Mouse (Mus musculus) left cerebral cortex, postnatal 14 days (tissue): Measurements from ENCODE around the gene Tectb. TPM values are rescaled to one million over a fixed set of nuclear protein-coding genes. Genes with fewer than 3 reads are reported as not detected.
"Not testable (repeated sequence)": the region's sequence is repeated elsewhere in the genome, so short reads cannot be mapped to it uniquely, and the experiment has no call there.

Source experiments
- DNase-seq, 2 experiments: peaks; one replicate each; pipeline ENCODE4 v3.0.0; 2021 to 2022; ENCODE audit warnings: low spot score in 2 of 2, mixed read lengths in 1 of 2
- intact Hi-C: fragments of 180-260 bp; cut with DNase I; formaldehyde crosslinking; loops from one replicate; pipeline ENCODE4 v1.15.1; 2025
- total RNA-seq, 2 experiments: library from RNA; stranded (reverse); gene quantifications; 2 replicates each; pipeline ENCODE4 v1.2.3; 2021

The Tectb gene
- total RNA-seq, 2 experiments from 2014 or later: 0.15 TPM; not detected in 1

DNA sequence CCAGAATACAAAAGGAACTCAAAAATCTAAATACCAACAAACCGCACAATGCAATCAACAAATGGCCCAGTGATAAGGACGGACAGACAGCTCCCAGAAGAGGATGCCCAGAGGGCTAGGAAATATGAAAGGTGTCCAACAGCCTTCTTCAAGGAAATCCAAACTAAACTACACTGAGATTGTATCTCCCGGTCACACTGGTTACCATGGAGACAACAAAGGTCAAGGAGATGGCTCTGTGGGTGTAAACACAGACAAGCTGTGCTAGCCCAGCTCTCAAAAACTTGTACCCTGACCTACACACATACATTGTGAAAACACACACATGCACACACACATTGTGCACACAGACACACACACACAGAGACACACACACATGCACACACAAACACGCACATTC, 18.3 kb upstream of the Tectb start:
- no peak for DNase-seq
- intact Hi-C loops: no loop called here

DNA sequence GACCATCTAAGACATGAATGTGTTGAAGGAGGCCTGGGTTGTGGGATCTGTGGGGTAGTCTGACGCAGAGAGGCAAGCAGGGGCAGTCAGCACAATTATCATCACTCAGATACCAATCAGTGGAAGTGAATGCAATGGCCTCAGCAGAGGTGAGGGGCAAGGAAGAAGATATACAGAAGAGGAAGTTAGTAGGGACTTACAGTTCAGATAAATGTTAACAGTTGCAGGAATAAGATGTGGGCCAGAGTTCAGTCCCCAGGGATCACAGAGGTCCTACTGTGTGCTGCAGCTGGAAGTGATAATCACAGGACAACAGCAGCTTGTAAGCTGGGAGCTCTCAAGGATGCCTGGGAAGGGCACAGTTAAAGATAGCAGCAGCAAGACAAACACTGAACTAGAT, 16.4 kb upstream of the Tectb start:
- intact Hi-C loops: no loop called here
- DNase-seq: no peak

DNA sequence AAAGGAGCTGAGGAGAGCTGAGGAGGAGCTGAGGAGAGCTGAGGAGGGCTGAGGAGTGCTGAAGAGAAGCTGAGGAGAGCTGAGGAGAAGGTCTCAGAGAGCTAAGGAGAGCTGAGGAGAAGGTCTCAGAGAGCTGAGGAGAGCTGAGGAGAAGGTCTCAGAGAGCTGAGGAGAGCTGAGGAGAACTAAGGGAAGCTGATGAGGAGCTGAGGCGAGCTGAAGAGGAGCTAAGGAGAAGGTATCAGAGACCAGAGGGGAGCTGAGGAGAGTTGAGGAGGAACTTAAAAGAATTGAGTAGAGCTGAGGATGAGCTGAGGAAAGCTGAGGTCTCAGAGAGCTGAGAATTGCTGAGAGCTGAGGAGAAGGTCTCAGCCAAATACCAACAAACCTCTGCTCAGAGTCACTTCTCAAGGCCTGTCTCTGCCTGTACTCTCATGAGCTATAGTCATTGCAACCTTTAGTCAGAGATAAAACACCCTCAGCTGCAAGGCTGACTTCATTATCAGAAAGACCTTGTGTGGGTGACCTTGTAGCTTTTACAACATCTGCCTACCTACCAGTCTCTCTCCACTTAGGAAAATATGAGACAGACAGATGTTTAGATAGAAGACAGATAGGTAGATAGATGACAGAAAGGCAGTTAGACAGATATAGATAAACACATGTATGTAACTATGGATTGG, 15.2 kb upstream of the Tectb start:
- no peak for DNase-seq
- intact Hi-C loops: no loop called here

DNA sequence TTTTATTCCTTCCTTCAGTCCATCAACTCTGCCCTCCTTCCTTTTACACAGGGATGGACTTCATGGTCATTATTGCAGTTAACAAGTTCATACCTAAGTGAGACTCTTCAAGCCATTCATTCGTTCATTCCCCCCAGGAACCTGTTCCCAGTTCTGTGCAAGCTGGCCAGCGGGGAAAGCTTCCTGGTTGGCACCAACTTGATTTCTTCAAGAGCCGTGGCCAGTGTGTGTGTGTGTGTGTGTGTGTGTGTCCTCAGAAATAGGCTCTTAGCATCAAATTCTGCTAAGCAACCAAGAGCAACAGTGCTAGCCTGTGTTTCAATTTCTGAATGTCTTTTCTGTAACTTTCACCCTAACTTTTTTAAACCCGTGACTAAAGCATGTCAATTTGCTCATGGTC, 14.6 kb upstream of the Tectb start:
- no peak for DNase-seq
- intact Hi-C loops: no loop called here

DNA sequence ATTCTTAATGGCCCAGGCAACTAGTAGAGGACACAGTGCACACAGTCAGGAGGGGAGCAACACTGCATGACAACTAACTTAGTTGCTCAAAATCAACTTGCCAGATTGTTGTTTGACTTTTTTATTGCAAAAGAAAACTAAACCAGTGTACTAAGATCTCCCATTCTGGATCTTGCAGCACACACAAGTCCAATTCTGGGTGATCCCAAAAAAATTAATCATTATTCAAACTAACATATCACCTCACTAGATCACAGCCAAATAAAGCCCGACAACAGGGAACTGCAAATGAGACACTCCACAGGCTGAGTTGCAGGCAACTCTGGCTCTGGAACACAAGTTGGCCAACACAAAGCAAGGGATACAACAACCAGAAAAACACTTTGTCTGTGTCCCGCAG, 13.8 kb upstream of the Tectb start:
- intact Hi-C loops: no loop called here

DNA sequence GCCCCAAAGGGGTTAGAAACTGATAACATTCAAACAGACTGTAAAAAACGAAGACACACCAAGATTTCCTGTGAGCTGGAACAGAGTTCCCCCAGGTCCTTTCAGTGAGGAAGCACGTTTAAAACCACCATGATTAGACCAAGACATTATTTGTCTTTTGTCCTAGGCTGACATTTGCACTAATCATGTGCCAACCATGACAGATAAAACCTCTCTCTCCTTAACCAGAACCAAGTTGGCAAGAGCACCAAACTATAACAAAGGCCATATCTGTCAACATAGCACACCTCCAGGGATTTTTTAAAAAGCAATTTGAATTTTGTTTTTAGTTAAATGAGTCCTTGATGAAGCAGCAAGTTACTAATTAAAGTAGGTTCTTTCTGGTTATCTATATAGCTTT, 12.8 kb upstream of the Tectb start:
- no peak for DNase-seq
- intact Hi-C loops: no loop called here

More for the DNA sequence above, 13.8 kb upstream of the Tectb start:
- DNase-seq: no peak

DNA sequence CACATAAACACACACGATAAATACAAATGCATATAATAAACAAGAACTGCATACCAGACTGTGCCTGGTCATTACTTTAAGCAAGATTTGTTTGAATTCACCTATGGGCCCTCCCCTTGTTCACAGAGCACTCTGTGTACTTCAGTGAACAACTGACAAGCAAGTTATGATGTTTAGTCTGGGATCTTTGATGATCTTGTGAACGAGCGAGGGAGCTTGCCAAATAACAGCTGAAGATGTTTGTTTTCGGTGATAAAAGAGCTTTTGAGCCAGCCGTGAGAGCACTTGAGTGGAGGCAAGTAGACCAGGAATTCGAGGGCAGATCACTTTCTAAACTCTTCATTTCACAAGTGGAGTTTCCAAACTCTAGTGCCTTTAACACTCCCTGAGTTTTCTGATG, 12.2 kb upstream of the Tectb start:
- intact Hi-C loops: no loop called here
- DNase-seq: no peak

DNA sequence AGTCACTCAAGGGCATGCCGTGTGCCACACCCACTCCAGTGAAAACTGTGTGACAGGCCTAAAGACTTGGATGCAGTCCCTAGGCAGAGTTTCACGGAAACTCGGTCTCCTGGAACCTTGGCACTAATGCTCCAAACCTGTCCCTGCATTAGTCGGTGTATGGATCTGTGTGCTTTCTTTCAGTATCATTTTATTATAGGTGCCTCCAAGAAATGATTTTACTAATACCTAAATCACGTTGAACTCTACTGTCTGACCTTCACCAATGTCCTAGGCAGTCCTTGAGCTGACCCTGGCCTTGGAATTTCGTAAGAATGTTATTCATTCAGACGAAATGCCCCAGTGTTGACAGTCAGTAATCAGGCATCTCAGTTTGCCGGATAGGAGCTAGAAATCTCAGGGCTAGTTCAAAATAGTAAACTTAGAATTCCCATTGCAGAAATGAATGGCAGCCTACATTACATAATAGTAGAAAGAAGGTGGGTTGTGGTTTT, 11.2 kb upstream of the Tectb start:
- DNase-seq, intact Hi-C loops: not testable (repeated sequence)

DNA sequence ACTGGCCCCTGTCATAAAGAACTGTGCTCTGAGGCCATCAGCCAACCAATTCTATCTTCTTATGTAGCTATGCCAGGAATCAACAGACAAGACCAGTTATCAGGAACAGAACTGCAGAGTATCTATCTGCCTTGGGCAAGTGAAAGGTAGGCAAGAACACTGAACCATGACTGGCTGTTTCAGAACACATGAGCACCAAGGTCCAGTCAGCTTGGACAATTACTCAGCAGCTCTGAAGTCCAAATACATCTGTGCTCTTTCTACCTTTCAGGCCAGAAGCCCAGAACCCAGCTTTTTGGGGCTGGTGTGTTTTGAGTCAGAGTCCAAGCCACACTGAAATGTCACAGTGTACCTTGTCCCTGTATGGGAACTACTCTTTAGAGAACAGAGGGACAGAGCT, 10.1 kb upstream of the Tectb start:
- no peak for DNase-seq
- intact Hi-C loops: no loop called here

DNA sequence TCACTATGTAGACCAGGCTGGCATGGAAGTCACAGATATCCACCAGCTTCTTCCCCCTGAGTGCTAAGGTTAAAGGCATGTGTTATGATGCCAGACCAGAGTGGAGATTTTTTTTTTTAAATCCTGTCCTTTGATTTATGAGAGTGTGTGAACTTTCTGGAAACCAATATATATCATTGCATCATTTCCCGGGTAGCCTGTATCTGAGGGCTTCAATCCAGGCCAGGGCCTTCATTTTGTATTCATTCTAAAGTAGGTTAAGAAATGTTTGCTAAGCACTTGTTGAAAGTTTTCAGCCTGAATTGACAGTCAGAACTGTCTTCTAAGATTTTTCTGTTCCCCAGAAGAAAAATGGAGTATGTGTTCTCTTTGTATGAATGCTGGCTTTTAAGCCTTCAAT, 8.9 kb upstream of the Tectb start:
- intact Hi-C loops: no loop called here
- DNase-seq: no peak

DNA sequence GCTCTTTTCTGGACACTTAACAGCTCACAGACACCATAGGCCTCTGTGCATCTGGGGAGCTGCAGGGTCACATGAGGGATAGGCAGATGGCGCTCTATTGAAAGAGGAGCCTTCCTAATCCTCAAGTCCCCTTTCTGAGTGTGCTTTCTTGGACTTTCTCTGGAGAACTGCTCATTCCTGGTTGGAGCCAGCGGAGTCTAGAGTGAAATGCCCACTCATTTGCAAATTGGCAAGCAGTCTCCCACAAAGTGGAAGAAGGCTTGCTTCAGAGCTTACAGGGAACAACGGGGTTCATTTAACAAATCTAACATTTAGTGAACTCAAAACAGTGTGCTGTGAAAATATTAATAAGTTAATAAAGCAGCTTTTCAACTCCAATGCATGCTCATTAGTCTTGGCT, 3.4 kb upstream of the Tectb start:
- intact Hi-C loops: no loop called here
- peak; percentile 20 to 53 for DNase-seq

DNA sequence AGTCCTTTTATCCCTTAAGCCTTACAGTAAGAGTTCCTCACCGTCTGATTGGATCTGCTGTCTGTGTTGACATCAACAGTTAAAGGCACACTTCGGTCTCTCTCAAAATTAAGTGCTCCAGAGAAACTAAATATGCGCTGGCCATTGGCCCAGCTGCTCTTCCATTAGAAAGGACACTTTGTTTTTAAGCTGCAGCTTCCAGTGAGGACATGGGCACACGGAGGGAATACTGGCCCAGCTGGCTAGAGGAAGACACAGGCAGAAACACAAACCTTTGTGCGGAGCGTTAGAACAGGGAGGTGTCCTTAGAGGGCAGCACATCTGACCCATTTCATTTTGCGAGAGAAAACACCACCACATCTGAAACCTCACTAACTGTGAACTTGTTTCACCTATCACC, 3.9 kb downstream of the Tectb start:
- peak in 1 of 2 experiments; percentile 57 for DNase-seq
- intact Hi-C loops: loop anchor here (5.0 kb wide), 1 partner anchor 62 kb away; no protein-coding TSS in a partner anchor

DNA sequence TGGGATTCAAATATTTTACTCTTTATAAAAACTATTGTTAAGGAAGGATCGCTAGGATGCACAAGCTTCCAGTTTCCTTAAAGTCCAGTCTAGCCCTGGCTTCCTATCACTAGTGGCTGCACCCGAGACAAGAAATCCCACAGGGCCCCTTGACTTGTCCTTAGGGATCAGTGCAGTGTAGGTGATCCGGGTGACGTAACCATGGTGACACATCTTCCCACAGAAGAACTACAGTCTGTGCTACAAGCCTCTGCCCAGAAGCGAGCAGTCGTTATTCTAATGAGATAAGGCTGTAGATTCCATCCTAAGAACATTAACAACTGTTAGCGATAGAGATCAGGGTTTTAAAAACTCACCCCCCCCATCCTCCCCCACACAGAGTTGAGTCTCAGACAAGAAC, 4.5 kb downstream of the Tectb start:
- intact Hi-C loops: no loop called here
- no peak for DNase-seq

DNA sequence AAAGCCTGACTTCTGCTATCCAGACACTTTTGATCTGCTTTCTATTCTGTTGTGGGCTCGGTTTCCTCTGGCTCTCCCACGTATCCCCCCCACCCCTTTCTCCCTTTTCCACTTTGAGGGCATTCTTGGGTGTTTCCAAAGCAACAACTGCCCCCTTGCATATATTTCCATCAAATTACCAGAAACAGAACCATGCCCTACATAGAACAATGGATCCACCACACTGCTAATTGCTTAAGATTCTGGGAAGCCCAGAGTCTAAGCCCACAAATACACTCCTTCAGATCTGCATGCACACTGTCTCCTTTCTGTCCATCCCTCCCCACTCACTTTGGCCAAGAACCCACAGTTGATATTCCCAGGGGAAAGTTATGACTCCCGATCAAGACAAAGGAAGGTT, 5.1 kb downstream of the Tectb start:
- peak in 1 of 2 experiments; percentile 44 for DNase-seq
- intact Hi-C loops: no loop called here

DNA sequence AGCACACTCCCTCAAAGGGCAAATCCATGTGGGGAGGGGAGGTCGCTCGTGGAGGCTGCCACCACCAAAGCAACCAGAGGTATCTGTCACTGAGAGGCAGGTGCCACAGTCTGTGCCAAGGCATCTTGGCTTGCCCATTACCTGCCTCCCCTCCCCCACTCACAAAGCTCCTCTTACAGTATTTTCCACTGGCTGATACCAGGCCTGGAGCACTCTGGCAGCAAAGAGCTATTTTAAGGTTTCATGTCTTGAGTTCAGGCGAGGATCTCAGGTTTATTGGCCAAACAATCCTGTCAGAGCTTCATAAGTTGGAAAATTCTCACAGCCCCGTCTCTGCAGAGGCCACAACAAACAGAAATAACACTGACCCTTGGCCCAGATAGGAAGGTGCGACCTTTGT, 9.5 kb downstream of the Tectb start:
- no peak for DNase-seq
- intact Hi-C loops: no loop called here

DNA sequence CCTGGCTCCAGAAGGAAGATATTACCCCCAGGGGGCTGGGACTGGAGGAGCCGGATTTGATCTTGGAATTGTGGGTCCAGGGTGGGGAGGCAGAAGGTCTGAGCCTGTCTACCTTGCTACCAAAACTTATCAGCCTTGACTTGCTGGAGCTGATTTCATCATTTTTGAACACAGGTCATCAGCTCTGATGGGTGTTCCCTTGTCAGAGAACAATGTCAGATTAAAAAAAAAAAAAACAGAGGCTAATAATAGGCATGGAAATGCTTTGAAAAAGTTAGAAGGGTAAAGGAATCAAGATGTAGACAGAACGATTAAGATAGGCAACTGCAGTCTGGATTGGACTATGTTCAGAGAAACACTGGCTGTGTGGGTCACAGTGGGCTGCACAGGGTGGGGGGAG, 11.1 kb downstream of the Tectb start:
- intact Hi-C loops: no loop called here
- no peak for DNase-seq

DNA sequence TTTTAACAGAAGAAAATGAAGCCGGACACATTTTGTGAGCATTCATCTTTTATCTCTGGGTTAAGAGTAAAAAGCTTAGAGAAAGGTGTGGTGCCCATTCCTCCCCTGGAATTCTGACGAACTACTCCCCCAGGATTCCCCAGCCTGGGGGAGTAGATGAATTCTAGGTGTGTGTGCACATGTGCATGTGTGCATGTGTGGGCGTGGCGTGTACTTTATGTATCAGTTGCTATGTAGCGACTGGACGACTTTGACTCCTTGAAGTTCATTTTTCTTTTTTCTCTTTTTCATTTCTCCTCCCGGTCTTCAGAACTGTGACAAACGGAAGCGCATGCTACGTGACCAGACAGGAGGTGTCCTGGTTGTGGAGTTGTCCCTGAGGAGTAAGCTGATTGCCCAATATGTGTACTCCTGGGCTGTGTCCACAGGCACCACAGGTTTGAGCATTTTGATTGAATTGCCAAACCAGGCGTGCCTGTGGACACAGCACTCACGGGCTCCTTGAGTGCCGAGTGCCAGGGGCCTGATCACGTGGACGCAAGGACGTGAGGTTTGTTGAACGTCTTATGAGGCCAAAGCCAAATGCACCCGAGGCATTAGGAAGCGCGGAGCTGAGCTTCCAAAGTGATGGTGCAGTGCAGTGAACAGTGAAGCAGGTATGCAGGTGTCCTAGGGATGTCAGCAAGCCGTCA, 11.9 kb downstream of the Tectb start:
- intact Hi-C loops: no loop called here
- DNase-seq: no peak

DNA sequence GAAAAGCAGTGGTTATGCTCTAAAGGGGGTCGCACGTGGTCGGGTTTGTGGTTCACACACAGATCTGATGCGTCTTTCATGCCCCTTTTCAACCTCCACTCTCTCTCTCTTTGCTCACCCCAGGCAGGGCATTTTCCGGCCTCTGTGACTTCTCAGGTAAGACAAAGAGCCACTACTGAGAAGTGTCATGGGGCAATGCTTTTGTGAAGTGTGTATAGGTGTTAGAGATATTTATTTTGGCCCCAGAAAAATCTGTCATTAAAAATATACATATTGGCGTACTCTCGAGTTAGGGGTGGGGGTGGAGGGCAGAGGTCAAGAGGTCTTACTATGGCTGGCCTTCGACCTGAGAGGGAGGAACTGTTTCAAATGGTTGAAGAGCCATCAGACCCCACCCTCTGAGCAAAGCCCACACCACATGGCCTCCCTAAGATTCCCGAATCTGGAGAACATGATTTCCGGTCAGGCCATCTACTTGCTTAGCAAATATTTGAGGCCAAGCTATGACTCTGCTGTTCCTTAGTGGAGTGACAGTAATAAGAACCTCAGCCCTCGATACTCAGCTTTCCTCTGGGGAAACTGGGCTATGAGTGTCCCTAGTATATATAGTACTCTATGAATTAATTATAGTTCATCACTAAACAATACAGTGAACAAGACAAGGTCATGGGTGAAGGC, 13.3 kb downstream of the Tectb start:
- DNase-seq: no peak
- intact Hi-C loops: no loop called here

DNA sequence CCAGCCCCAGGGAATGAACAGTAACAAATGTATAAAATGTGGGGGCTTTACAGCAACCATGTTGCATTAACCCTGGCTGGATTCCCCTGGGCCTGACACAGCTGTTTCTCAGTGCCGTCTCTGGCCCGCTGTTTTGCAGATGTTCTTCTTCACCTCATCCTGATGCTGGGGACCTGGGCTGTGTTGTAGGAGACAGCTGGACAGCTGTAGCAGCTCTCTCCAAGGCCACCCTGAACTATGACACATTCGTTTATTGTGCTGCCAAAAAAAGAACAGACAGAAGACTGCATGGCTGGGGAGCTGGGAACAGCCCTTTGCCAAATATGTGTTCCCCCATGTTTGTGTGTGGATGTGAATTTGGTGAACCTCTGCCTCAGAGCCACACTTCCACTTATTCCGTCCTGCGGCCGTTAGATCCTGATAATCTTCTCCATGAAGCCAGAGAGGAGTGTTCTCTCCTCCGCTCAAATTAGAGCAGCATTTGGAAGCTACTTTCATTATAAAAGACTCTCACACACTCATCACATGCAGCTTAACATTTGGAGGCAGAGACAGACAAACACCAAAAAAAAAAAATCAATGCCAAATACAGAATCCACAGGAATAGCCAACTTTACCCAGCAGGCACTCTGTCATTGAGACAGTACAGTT, 14.1 kb downstream of the Tectb start:
- intact Hi-C loops: loop anchor here (5.0 kb wide), 1 partner anchor 117 kb away; no protein-coding TSS in a partner anchor
- DNase-seq: no peak

DNA sequence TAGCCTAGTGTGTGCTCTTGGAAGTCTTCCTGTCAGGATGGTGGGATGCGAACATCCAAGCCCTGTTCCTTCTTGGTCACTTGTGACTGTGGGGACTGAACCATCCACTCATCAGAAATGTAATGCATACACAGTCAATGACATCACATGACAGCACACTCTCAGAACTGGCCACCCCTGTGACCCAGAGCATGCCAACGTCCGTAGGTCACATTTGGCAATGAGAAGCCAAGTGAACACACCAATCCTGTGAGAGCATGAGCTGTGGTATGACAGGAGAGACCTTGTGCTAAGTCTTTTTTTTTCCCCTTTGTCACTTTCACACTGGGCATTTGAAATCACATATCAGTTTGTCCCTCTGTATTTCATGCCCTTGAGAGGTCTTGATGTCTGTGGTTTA, 15.0 kb downstream of the Tectb start:
- intact Hi-C loops: loop anchor here (5.0 kb wide), 1 partner anchor 118 kb away; no protein-coding TSS in a partner anchor
- DNase-seq: no peak
